Mouse (Mus musculus) kidney, postnatal 0 days (tissue): Measurements from ENCODE around the gene Coro2a. TPM values are rescaled to one million over a fixed set of nuclear protein-coding genes. Genes with fewer than 3 reads are reported as not detected.

Experiments used
- ATAC-seq: fragments of 200-750 bp; cut with Nextera tagmentation; replicated peaks from 2 replicates; pipeline ENCODE4 v1.8.0; 2017; ENCODE audit warnings: low read depth, moderate number of reproducible peaks, moderate TSS enrichment, moderate library complexity; ENCODE audit not compliant: low FRiP score
- DNase-seq: peaks from one replicate; pipeline ENCODE4 v3.0.0-alpha.2; 2016; ENCODE audit warnings: low spot score
- H3K27ac ChIP-seq: fragments of 300-500 bp; sonication (generic); 2 replicates; pipeline ENCODE4 v1.5.1; 2014; ENCODE audit warnings: mild to moderate bottlenecking
- H3K27me3 ChIP-seq: fragments of 300-500 bp; sonication (generic); 2 replicates; pipeline ENCODE4 v1.6.1; 2014; ENCODE audit warnings: low read length, mixed read lengths; ENCODE audit not compliant: insufficient read depth
- H3K36me3 ChIP-seq: fragments of 300-500 bp; sonication (generic); 2 replicates; pipeline ENCODE4 v1.6.1; 2014; ENCODE audit warnings: low read length, mixed read lengths; ENCODE audit not compliant: insufficient read depth
- H3K4me1 ChIP-seq: fragments of 300-500 bp; sonication (generic); replicated peaks from 2 replicates; pipeline ENCODE4 v1.6.1; 2014; ENCODE audit warnings: antibody characterized with exemption, low read length, mixed read lengths; ENCODE audit not compliant: insufficient read depth
- H3K4me2 ChIP-seq: fragments of 300-500 bp; sonication (generic); 2 replicates; pipeline ENCODE4 v1.6.1; 2014; ENCODE audit warnings: mild to moderate bottlenecking, low read length, moderate library complexity, mixed read lengths
- H3K4me3 ChIP-seq: fragments of 300-500 bp; sonication (generic); replicated peaks from 2 replicates; pipeline ENCODE4 v1.5.1; 2014; ENCODE audit warnings: low read depth, low read length
- H3K9ac ChIP-seq: fragments of 300-500 bp; sonication (generic); 2 replicates; pipeline ENCODE4 v1.6.1; 2014; ENCODE audit warnings: low read depth, low read length
- H3K9me3 ChIP-seq: fragments of 300-500 bp; sonication (generic); replicated peaks from 2 replicates; pipeline ENCODE4 v1.6.1; 2016; ENCODE audit warnings: low read length, inconsistent platforms, mixed read lengths
- CTCF ChIP-seq: IDR thresholded peaks from 2 replicates; pipeline ENCODE4 v1.5.1; 2016; ENCODE audit warnings: antibody characterized with exemption, low read depth, mild to moderate bottlenecking, moderate library complexity
- WGBS: fragments of 180-500 bp; shearing (Covaris S2); extraction: QIAGEN DNeasy Blood & Tissue Kit; methylation state at CpG from one replicate; pipeline ENCODE4 v1.1.7; 2014; 5-methylcytosine and 5-hydroxymethylcytosine counted together
- polyA plus RNA-seq: library from polyadenylated mRNA; unstranded; fragments of >200 nt; fragmentation: Nextera tagmentation; extraction: Ambion mirVana; gene quantifications from 2 replicates; pipeline ENCODE4 v1.2.1, GENCODE M21; 2015

The Coro2a gene
- polyA plus RNA-seq, 1 experiment from 2014 or later = 2.9 TPM

DNA sequence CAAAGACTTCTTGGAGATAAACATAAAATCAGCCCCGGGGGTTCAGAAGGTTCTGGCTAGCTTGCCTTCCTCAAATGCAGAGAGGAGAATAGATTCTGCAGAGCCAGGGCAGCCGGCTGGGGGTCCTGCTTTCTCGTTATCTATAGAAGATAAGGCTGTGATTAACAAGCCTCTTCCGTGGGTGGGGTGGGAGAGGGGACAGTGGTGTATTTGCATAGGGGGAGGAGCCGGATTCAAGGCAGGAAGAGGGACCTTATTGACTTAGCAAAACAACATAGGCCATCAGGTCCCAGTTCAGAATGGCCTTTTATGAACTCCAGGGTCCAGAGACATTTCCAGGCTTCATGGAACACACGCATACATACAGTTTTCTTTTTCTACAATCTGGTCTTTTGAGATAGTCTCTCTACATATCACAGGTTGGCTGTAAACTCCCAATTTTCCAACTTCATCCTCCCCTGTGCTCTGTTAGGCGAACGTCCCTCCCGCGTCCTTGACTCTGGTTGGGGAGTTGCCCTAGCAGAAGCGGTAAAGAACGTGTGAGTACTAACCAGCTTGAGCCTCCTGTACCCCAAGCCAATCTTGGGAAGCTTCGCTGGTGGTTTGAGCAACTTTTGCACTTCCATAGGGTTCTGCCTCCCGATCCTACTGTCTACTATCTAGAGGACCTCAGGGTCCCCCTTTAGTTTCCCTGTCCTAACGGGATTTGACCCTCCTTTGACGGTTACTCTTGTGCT is 66.7 kb downstream of the Coro2a start:
- WGBS = 7% methylated on average over 16 of the region's 16 CpGs
- peaks cover 17% of the 10 kb centered on the region for H3K27me3 ChIP-seq
- TF ChIP-seq CTCF = no peak
- DNase-seq = no peak
- H3K9me3 ChIP-seq = no peaks in the 10 kb centered on the region
- H3K4me1 ChIP-seq = peaks cover 16% of the 10 kb centered on the region
- no peak overlapping the region for H3K27ac ChIP-seq
- peak overlapping the region; percentile 55 for H3K9ac ChIP-seq
- peak overlapping the region; percentile 79 for H3K4me2 ChIP-seq
- H3K4me3 ChIP-seq = peak overlapping the region; percentile 55
- ATAC-seq = no peak
- H3K36me3 ChIP-seq = no peaks in the 10 kb centered on the region

DNA sequence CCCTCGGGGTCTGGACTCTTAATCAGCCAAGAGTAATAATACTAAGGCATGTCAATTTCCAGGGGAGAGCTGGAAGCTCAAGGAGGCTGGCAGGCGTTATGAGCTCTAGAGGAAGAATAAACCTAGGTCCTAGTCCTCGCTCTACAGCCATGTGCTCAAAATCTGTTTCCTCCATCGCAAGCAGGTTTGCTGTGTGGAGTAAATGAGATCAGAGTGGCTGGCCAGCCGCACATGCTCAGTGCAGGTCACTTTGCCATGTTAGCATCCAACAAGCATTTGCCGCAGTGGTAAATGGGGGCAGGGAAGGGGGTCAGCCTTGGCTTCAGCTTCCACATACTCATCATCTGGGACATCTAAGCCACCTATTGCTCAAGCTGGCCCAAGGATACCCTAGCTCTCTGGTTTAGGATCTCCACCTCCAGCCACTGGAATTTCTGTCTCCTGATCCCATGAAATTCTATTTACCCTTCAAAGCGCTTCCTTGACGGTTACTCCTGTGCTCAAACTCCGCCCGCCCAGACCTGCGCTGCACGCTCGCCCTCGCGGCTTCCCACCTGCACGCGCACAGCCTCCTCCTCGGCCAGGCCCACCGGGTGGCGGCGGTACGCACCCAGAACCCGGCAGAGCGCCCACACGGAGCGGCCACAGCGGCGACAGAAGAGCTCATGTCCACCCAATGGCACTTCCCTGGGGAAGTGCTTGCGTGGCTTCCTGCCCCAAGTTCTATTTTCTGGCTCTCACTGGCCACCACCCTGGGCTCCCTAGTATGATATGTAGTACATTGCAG is 67.9 kb downstream of the Coro2a start:
- DNase-seq = no peak
- no peak overlapping the region for H3K9ac ChIP-seq

GRCm38 (mm10) chr4:46532926-46533325 is 69.1 kb downstream of the Coro2a start:
- Histone ChIP-seq H3K4me3 (no peak overlapping the region), H3K27ac (no peak overlapping the region), H3K27me3 (peaks cover 17% of the 10 kb centered on the region), H3K9ac (no peak overlapping the region), H3K4me1 (peaks cover 16% of the 10 kb centered on the region), H3K4me2 (no peak overlapping the region), H3K9me3 (no peaks in the 10 kb centered on the region), H3K36me3 (no peaks in the 10 kb centered on the region)
- no peak for ATAC-seq
- WGBS = 86% methylated on average over 7 of the region's 7 CpGs
- no peak for DNase-seq
- no peak for TF ChIP-seq CTCF

More for the DNA sequence above, 67.9 kb downstream of the Coro2a start:
- WGBS = 10% methylated on average over 29 of the region's 29 CpGs
- Histone ChIP-seq H3K27ac (no peak overlapping the region), H3K4me3 (0 out of 2 replicates have a peak overlapping the region, but pooled peaks have one; percentile 7), H3K27me3 (peaks cover 17% of the 10 kb centered on the region), H3K36me3 (no peaks in the 10 kb centered on the region), H3K4me2 (peak overlapping the region; percentile 79), H3K4me1 (peaks cover 16% of the 10 kb centered on the region), H3K9me3 (no peaks in the 10 kb centered on the region)
- no peak for ATAC-seq
- TF ChIP-seq CTCF = no peak; the same call in 1 of the 2 replicates

DNA sequence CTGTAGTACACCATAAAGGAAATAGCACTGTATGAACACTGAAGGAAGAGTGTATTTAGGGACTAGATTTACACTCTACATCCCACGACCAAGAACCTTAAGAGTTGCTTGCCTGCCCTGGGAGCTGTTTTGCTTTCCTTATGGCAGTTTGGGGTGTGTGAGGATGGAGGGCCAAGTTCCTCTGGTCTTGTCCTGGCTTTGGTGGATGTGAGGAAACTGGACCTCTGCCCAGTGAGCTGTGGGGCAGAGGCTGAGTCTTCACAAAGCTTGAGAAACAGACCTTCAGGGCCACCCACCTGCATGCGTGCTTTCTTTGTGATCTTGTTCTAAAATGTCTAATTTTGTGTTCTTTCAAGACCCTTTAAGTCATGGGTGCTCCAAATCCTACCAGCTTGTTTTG is 69.5 kb downstream of the Coro2a start:
- ATAC-seq = no peak
- Histone ChIP-seq H3K27ac (no peak overlapping the region), H3K9ac (no peak overlapping the region), H3K9me3 (no peaks in the 10 kb centered on the region), H3K4me3 (no peak overlapping the region), H3K4me2 (no peak overlapping the region), H3K4me1 (peaks cover 16% of the 10 kb centered on the region), H3K27me3 (peaks cover 17% of the 10 kb centered on the region), H3K36me3 (no peaks in the 10 kb centered on the region)
- DNase-seq = no peak
- no peak for TF ChIP-seq CTCF
- 75% methylated on average over 2 of the region's 2 CpGs for WGBS

GRCm38 (mm10) chr4:46529722-46530121 is 72.3 kb downstream of the Coro2a start:
- H3K36me3 ChIP-seq = no peaks in the 10 kb centered on the region
- H3K4me3 ChIP-seq = no peak overlapping the region
- no peak overlapping the region for H3K27ac ChIP-seq
- H3K9me3 ChIP-seq = no peaks in the 10 kb centered on the region
- TF ChIP-seq CTCF = no peak
- 48% methylated on average over 7 of the region's 7 CpGs for WGBS
- no peak for ATAC-seq
- H3K27me3 ChIP-seq = peaks cover 12% of the 10 kb centered on the region
- DNase-seq = no peak
- peaks cover 9% of the 10 kb centered on the region for H3K4me1 ChIP-seq
- H3K4me2 ChIP-seq = no peak overlapping the region
- no peak overlapping the region for H3K9ac ChIP-seq

DNA sequence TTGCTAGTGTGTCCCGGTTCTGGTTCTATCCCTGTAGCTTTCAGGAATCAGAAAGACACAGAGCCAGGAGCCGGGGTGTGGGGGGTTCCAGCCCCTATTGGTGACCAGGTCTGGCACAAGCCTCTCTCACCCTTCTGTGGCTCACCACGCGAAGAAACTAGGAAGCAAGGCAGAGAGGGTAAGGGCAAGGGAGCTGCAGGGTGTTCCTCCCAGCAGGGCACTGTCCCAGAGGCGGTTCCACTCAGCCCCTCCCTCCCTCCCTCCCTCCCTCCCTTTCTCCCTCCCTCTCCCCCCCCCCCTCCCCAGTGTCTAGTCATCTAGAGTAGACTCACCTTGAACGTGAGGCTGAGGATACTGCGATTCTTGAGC is 74.5 kb downstream of the Coro2a start:
- Histone ChIP-seq H3K9ac (0 out of 2 replicates have a peak overlapping the region, but pooled peaks have one; percentile 24), H3K9me3 (no peaks in the 10 kb centered on the region), H3K36me3 (no peaks in the 10 kb centered on the region), H3K4me3 (peak overlapping the region; percentile 34), H3K27ac (no peak overlapping the region), H3K4me1 (no peaks in the 10 kb centered on the region), H3K27me3 (0 out of 2 replicates have a peak, but pooled peaks cover under 1% of the 10 kb centered on the region), H3K4me2 (peak overlapping the region; percentile 70)
- DNase-seq (no peak), ATAC-seq (peak; percentile 54)
- WGBS = 6% methylated on average over 6 of the region's 7 CpGs
- TF ChIP-seq CTCF = no peak
